Mouse (Mus musculus) heart, postnatal 0 days (tissue): ENCODE data around the gene Sash3.

Experiments
- CTCF ChIP-seq: IDR thresholded peaks from 2 replicates; pipeline ENCODE4 v1.5.1; 2016; ENCODE audit warnings: antibody characterized with exemption, control low read depth, low read depth
- EP300 ChIP-seq: IDR thresholded peaks from 2 replicates; pipeline ENCODE4 v1.6.1; 2016; ENCODE audit warnings: antibody characterized with exemption, low read depth

GRCm38 (mm10) chrX:48147226-48147625, 990 bp downstream of the Sash3 start:
- no peak for TF ChIP-seq CTCF
- TF ChIP-seq EP300: no peak
